Mouse (Mus musculus): ENCODE data around the gene Il5ra. TPM values are rescaled to one million over a fixed set of nuclear protein-coding genes. Genes with fewer than 3 reads are reported as not detected.

The Il5ra gene
- polyA plus RNA-seq, 1 experiment from 2014 or later, result not detected

- Histone ChIP-seq H3K4me1 (replicated peaks; ENCODE audit: control insufficient read depth, insufficient read depth, low read length) (no peaks in the 10 kb centered on the region), H3K9ac (replicated peaks; ENCODE audit: low read depth, low read length) (no peak overlapping the region), H3K27ac (ENCODE audit: low read length) (no peak overlapping the region), H3K4me2 (ENCODE audit: low read length) (no peak overlapping the region), H3K9me3 (ENCODE audit: control insufficient read depth, low read length) (no peaks in the 10 kb centered on the region), H3K4me3 (replicated peaks; ENCODE audit: low read length) (no peak overlapping the region), H3K36me3 (ENCODE audit: control insufficient read depth, insufficient read depth) (no peaks in the 10 kb centered on the region), H3K27me3 (replicated peaks; ENCODE audit: control insufficient read depth, insufficient read depth, low read length) (no peaks in the 10 kb centered on the region)
- 85% methylated on average over 7 of the region's 7 CpGs for WGBS
- ATAC-seq, result no peak
These were observed 3.0 kb downstream of the Il5ra start for GRCm38 (mm10) chr6:106745673-106746394.

DNA sequence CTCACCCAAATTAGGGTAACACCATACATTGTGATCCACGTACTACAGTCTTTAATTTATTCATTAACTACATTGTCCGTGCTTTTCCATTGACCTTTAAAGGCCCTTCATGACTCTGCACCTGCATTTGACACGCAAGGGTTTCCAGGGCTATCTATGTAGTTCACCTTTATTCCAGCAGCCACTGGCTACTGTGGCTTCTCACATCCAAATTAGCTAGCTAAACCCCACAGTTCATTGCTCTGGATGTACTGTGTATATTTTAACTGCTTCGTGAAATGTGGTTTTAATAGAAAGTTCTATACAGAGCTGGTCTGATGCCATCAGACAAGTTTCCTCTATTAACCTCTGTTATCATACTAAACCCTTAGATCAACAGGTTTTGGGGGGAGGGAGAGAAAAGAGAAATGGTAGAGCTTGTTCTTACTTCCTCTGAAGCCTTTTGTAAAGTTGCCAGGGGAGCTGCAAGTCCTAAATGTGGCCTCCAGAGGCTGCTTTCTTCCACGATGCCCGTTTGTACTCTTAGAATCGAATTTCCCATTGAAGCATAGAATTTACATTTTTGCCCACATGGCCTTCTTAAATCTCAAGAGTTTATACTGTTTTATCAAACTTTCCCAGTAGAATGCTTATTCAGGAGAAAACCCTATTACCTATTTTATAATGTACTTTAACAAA, 5.1 kb downstream of the Il5ra start:
- WGBS, result 74% methylated on average over 7 of the region's 7 CpGs
- Histone ChIP-seq H3K4me3 (replicated peaks; ENCODE audit: low read length) (no peak overlapping the region), H3K9me3 (ENCODE audit: control insufficient read depth, low read length) (no peaks in the 10 kb centered on the region), H3K9ac (replicated peaks; ENCODE audit: low read depth, low read length) (no peak overlapping the region), H3K4me1 (replicated peaks; ENCODE audit: control insufficient read depth, insufficient read depth, low read length) (no peaks in the 10 kb centered on the region), H3K36me3 (ENCODE audit: control insufficient read depth, insufficient read depth) (no peaks in the 10 kb centered on the region), H3K4me2 (ENCODE audit: low read length) (no peak overlapping the region), H3K27me3 (replicated peaks; ENCODE audit: control insufficient read depth, insufficient read depth, low read length) (no peaks in the 10 kb centered on the region), H3K27ac (ENCODE audit: low read length) (no peak overlapping the region)
- ATAC-seq, result no peak

DNA sequence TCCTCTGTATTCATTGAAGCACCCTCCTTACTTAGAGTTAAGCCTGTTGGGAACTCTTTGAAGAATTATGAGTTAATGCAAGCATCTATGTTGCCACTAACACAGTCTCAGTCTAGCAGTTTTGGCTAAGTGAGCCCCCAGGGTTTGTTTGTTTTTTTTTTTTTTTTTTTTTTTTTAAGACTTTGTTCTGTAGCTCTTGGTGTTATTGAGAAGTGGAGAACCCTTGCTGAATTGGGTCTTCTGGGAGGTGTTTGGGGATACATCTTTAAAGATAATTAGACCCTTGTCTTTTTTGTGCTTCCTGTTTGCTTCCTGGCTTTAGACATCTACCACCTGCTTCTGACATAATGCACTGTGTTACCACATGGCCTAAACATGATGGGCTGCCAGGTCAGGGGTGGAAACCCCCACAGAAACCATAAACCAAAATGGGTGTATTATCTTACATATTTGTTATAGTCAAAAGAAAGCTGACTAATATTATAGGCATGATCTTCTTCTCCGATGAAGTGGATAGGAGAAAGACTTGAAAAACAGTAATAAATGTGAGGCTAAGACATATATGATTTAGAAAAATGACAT, 8.5 kb downstream of the Il5ra start:
- WGBS, result 97% methylated on average over 1 of the region's 1 CpGs

GRCm38 (mm10) chr6:106738229-106738628, 10.6 kb downstream of the Il5ra start:
- no peak for ATAC-seq
- WGBS, result 77% methylated on average over 3 of the region's 3 CpGs

More for the DNA sequence above, 8.5 kb downstream of the Il5ra start:
- H3K27ac ChIP-seq (ENCODE audit: low read length), result no peak overlapping the region
- H3K27me3 ChIP-seq (replicated peaks; ENCODE audit: control insufficient read depth, insufficient read depth, low read length), result no peaks in the 10 kb centered on the region
- no peak overlapping the region for H3K4me2 ChIP-seq (ENCODE audit: low read length)
- ATAC-seq, result no peak
- no peaks in the 10 kb centered on the region for H3K4me1 ChIP-seq (replicated peaks; ENCODE audit: control insufficient read depth, insufficient read depth, low read length)
- H3K9ac ChIP-seq (replicated peaks; ENCODE audit: low read depth, low read length), result no peak overlapping the region
- H3K9me3 ChIP-seq (ENCODE audit: control insufficient read depth, low read length), result no peaks in the 10 kb centered on the region
- no peak overlapping the region for H3K4me3 ChIP-seq (replicated peaks; ENCODE audit: low read length)
- no peaks in the 10 kb centered on the region for H3K36me3 ChIP-seq (ENCODE audit: control insufficient read depth, insufficient read depth)

DNA sequence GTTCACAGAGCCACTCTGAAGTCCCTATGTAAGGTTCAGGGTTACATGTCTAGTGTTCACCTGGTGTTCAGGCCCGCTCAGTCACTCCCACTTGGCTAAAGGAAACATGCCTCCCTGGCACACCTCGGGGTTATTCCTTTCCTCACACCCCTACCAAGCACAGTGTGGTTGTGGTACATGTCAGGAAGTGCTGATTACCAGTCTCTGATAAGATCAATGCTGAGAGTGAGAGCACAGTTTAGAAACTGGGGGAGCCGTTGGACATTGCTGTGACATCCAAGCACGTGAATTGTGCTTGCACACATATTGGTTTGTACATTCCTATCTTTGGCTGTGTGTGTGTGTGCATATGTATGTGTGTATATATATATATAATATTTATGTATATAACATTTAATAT, 16.3 kb downstream of the Il5ra start:
- 91% methylated on average over 4 of the region's 4 CpGs for WGBS
- Histone ChIP-seq H3K4me1 (replicated peaks; ENCODE audit: control insufficient read depth, insufficient read depth, low read length) (no peaks in the 10 kb centered on the region), H3K9me3 (ENCODE audit: control insufficient read depth, low read length) (no peaks in the 10 kb centered on the region), H3K9ac (replicated peaks; ENCODE audit: low read depth, low read length) (no peak overlapping the region), H3K36me3 (ENCODE audit: control insufficient read depth, insufficient read depth) (no peaks in the 10 kb centered on the region), H3K27ac (ENCODE audit: low read length) (no peak overlapping the region), H3K4me2 (ENCODE audit: low read length) (no peak overlapping the region), H3K27me3 (replicated peaks; ENCODE audit: control insufficient read depth, insufficient read depth, low read length) (no peaks in the 10 kb centered on the region), H3K4me3 (replicated peaks; ENCODE audit: low read length) (no peak overlapping the region)
- ATAC-seq, result no peak

More at GRCm38 (mm10) chr6:106738229-106738628, 10.6 kb downstream of the Il5ra start:
- no peak overlapping the region for H3K4me2 ChIP-seq (ENCODE audit: low read length)
- no peaks in the 10 kb centered on the region for H3K9me3 ChIP-seq (ENCODE audit: control insufficient read depth, low read length)
- no peaks in the 10 kb centered on the region for H3K36me3 ChIP-seq (ENCODE audit: control insufficient read depth, insufficient read depth)
- no peak overlapping the region for H3K4me3 ChIP-seq (replicated peaks; ENCODE audit: low read length)
- no peaks in the 10 kb centered on the region for H3K4me1 ChIP-seq (replicated peaks; ENCODE audit: control insufficient read depth, insufficient read depth, low read length)
- no peak overlapping the region for H3K9ac ChIP-seq (replicated peaks; ENCODE audit: low read depth, low read length)
- no peaks in the 10 kb centered on the region for H3K27me3 ChIP-seq (replicated peaks; ENCODE audit: control insufficient read depth, insufficient read depth, low read length)
- no peak overlapping the region for H3K27ac ChIP-seq (ENCODE audit: low read length)

- 86% methylated on average over 4 of the region's 4 CpGs for WGBS
- ATAC-seq, result no peak
- Histone ChIP-seq H3K4me2 (ENCODE audit: low read length) (no peak overlapping the region), H3K27me3 (replicated peaks; ENCODE audit: control insufficient read depth, insufficient read depth, low read length) (no peaks in the 10 kb centered on the region), H3K9me3 (ENCODE audit: control insufficient read depth, low read length) (no peaks in the 10 kb centered on the region), H3K27ac (ENCODE audit: low read length) (no peak overlapping the region), H3K36me3 (ENCODE audit: control insufficient read depth, insufficient read depth) (no peaks in the 10 kb centered on the region), H3K4me1 (replicated peaks; ENCODE audit: control insufficient read depth, insufficient read depth, low read length) (no peaks in the 10 kb centered on the region), H3K9ac (replicated peaks; ENCODE audit: low read depth, low read length) (no peak overlapping the region), H3K4me3 (replicated peaks; ENCODE audit: low read length) (no peak overlapping the region)
These were observed 19.0 kb downstream of the Il5ra start for GRCm38 (mm10) chr6:106729682-106730314.

DNA sequence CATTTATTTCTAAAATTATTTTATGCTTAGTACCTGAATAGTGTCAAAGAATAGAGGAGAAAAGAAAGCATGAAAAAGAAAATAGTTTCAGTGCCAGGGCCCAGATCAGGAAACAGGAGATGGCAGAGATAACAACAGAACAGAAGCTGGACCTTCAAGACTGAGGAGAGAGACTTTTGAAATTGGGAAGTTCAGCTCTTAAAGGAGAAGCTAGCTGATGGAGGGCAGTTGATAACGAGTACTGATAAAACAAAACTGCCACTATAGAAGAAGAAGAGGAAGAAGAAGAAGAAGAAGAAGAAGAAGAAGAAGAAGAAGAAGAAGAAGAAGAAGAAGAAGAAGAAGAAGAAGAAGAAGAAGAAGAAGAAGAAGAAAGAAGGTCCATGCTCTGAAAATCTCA, 21.1 kb downstream of the Il5ra start:
- Histone ChIP-seq H3K4me1 (replicated peaks; ENCODE audit: control insufficient read depth, insufficient read depth, low read length) (no peaks in the 10 kb centered on the region), H3K9me3 (ENCODE audit: control insufficient read depth, low read length) (no peaks in the 10 kb centered on the region), H3K4me3 (replicated peaks; ENCODE audit: low read length) (no peak overlapping the region), H3K9ac (replicated peaks; ENCODE audit: low read depth, low read length) (no peak overlapping the region), H3K36me3 (ENCODE audit: control insufficient read depth, insufficient read depth) (no peaks in the 10 kb centered on the region), H3K27me3 (replicated peaks; ENCODE audit: control insufficient read depth, insufficient read depth, low read length) (no peaks in the 10 kb centered on the region), H3K27ac (ENCODE audit: low read length) (no peak overlapping the region), H3K4me2 (ENCODE audit: low read length) (no peak overlapping the region)
- 90% methylated on average over 1 of the region's 1 CpGs for WGBS
- no peak for ATAC-seq

DNA sequence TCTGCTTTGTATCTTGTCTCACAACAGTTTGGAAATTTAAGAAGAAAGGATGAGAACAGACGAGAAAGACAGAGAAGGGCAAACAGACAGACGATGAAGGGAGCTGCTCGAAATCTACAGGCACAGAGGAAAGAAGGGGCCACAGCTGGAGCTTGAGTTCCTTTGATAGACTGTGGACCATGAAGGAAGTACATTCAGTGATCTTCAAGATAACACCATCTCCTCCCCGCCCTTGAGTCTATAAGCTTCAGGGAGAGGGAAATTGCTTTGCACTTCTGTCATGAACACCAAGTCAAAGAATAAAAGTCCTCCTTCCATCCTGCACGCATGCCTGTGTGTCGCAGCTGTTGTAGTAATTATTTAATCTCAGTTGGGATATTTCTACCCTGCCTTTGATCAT, 22.8 kb downstream of the Il5ra start:
- ATAC-seq, result no peak
- Histone ChIP-seq H3K27me3 (replicated peaks; ENCODE audit: control insufficient read depth, insufficient read depth, low read length) (no peaks in the 10 kb centered on the region), H3K4me3 (replicated peaks; ENCODE audit: low read length) (no peak overlapping the region), H3K4me1 (replicated peaks; ENCODE audit: control insufficient read depth, insufficient read depth, low read length) (no peaks in the 10 kb centered on the region), H3K9me3 (ENCODE audit: control insufficient read depth, low read length) (no peaks in the 10 kb centered on the region), H3K27ac (ENCODE audit: low read length) (no peak overlapping the region), H3K4me2 (ENCODE audit: low read length) (no peak overlapping the region), H3K9ac (replicated peaks; ENCODE audit: low read depth, low read length) (no peak overlapping the region), H3K36me3 (ENCODE audit: control insufficient read depth, insufficient read depth) (no peaks in the 10 kb centered on the region)
- 83% methylated on average over 6 of the region's 6 CpGs for WGBS

- no peaks in the 10 kb centered on the region for H3K36me3 ChIP-seq (ENCODE audit: control insufficient read depth, insufficient read depth)
- 94% methylated on average over 4 of the region's 4 CpGs for WGBS
- H3K4me2 ChIP-seq (ENCODE audit: low read length), result no peak overlapping the region
- H3K27me3 ChIP-seq (replicated peaks; ENCODE audit: control insufficient read depth, insufficient read depth, low read length), result no peaks in the 10 kb centered on the region
- H3K4me3 ChIP-seq (replicated peaks; ENCODE audit: low read length), result no peak overlapping the region
- no peak for ATAC-seq
- H3K9me3 ChIP-seq (ENCODE audit: control insufficient read depth, low read length), result no peaks in the 10 kb centered on the region
- H3K27ac ChIP-seq (ENCODE audit: low read length), result no peak overlapping the region
- H3K9ac ChIP-seq (replicated peaks; ENCODE audit: low read depth, low read length), result no peak overlapping the region
- no peaks in the 10 kb centered on the region for H3K4me1 ChIP-seq (replicated peaks; ENCODE audit: control insufficient read depth, insufficient read depth, low read length)
These were observed 23.2 kb downstream of the Il5ra start for GRCm38 (mm10) chr6:106725642-106726041.
